Comparison of ENCODE assay signal across 19 mouse cellular contexts in the genomic region with DNA sequence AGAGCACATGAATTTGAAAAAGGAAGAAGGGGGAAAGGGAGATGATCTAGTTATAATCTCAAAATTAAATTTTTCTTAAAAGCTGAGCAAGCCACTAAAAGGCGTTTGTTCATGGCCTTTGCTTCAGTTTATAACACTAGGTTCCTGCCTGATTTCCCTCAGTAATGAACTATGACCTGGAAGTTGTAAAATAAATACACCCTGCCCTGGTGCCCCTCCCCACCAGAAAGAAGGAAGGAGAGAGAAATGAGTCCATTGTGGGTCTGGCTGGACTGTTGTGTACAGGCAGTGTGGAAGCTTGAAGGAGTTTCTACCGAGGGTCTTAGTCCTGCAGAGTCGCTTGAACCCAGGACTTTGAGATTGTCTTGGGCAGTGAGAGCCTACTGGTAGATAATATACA.
"Had no signal": no experiment of that assay in that cellular context is flagged by ENCODE, and none has a peak within 500 bp of the region (broad histone marks: within the 10 kb centered on the region; RNA-seq: fewer than 3 reads in every experiment).

No protein-coding gene starts in this region.

- H3K9ac ChIP-seq: kidney, embryonic 15.5 days; limb, embryonic 13.5 days; liver, embryonic 15.5 days; neural tube, embryonic 13.5 days had no signal

- H3K4me2 ChIP-seq: kidney, embryonic 15.5 days; limb, embryonic 13.5 days; liver, embryonic 11.5 days; liver, embryonic 15.5 days; midbrain, embryonic 11.5 days; neural tube, embryonic 13.5 days had no signal

- H3K9me3 ChIP-seq: kidney, embryonic 15.5 days; limb, embryonic 13.5 days; liver, embryonic 15.5 days; neural tube, embryonic 13.5 days had no signal

- H3K27me3 ChIP-seq: kidney, embryonic 15.5 days; limb, embryonic 13.5 days; liver, embryonic 15.5 days; neural tube, embryonic 13.5 days had no signal

- DNase-seq: kidney, adult 11 months; kidney, adult 8-10 months; kidney, postnatal 10 days; kidney, postnatal 36 days; layer of hippocampus, postnatal 36 days; lung, adult 2 months; lung, postnatal 14 days; lung, postnatal 4 days; midbrain, embryonic 14.5 days; retina, postnatal 1 day; thymus, postnatal 25 days had no signal

- H3K4me3 ChIP-seq: kidney, embryonic 15.5 days; left cerebral cortex, adult 2 months; limb, embryonic 13.5 days; liver, embryonic 15.5 days; myocyte; neural tube, embryonic 13.5 days had no signal

- H3K27ac ChIP-seq: kidney, embryonic 15.5 days; left cerebral cortex, adult 2 months; limb, embryonic 13.5 days; liver, embryonic 15.5 days; neural tube, embryonic 13.5 days had no signal
